Mouse (Mus musculus): ENCODE measurements around the gene Ralgapa1.
"Not testable (repeated sequence)": the region's sequence is repeated elsewhere in the genome, so short reads cannot be mapped to it uniquely, and the experiment has no call there.

The Ralgapa1 gene

GRCm38 (mm10) chr12:55801131-55801530, 19.8 kb downstream of the Ralgapa1 start:
- DNase-seq (ENCODE audit: extremely low read depth, low read depth, low spot score) = no peak

- DNase-seq (ENCODE audit: extremely low read depth, low read depth, low spot score) = no peak
These were observed 20.8 kb downstream of the Ralgapa1 start for GRCm38 (mm10) chr12:55800144-55800543.

- no peak for DNase-seq (ENCODE audit: extremely low read depth, low read depth, low spot score)
These were observed 22.2 kb downstream of the Ralgapa1 start for GRCm38 (mm10) chr12:55798745-55799144.

- DNase-seq (ENCODE audit: extremely low read depth, low read depth, low spot score) = no peak
These were observed 23.9 kb downstream of the Ralgapa1 start for GRCm38 (mm10) chr12:55797103-55797502.

- not testable (repeated sequence) for DNase-seq (ENCODE audit: extremely low read depth, low read depth, low spot score)
These were observed 26.5 kb downstream of the Ralgapa1 start for GRCm38 (mm10) chr12:55794485-55794884.

- no peak for DNase-seq (ENCODE audit: extremely low read depth, low read depth, low spot score)
These were observed 35.7 kb downstream of the Ralgapa1 start for GRCm38 (mm10) chr12:55785252-55785651.

- no peak for DNase-seq (ENCODE audit: extremely low read depth, low read depth, low spot score)
These were observed 38.3 kb downstream of the Ralgapa1 start for GRCm38 (mm10) chr12:55782662-55783061.

GRCm38 (mm10) chr12:55778301-55778700, 42.7 kb downstream of the Ralgapa1 start:
- DNase-seq (ENCODE audit: extremely low read depth, low read depth, low spot score) = no peak

GRCm38 (mm10) chr12:55777356-55777755, 43.6 kb downstream of the Ralgapa1 start:
- no peak for DNase-seq (ENCODE audit: extremely low read depth, low read depth, low spot score)

- no peak for DNase-seq (ENCODE audit: extremely low read depth, low read depth, low spot score)
These were observed 46.7 kb downstream of the Ralgapa1 start for GRCm38 (mm10) chr12:55774316-55774715.

- DNase-seq (ENCODE audit: extremely low read depth, low read depth, low spot score) = no peak
These were observed 100.6 kb downstream of the Ralgapa1 start for GRCm38 (mm10) chr12:55720319-55720718.

GRCm38 (mm10) chr12:55705881-55706280, 115.1 kb downstream of the Ralgapa1 start:
- DNase-seq (ENCODE audit: extremely low read depth, low read depth, low spot score) = no peak

GRCm38 (mm10) chr12:55666699-55667098, 154.3 kb downstream of the Ralgapa1 start:
- DNase-seq (ENCODE audit: extremely low read depth, low read depth, low spot score) = no peak

GRCm38 (mm10) chr12:55663194-55663593, 157.8 kb downstream of the Ralgapa1 start:
- DNase-seq (ENCODE audit: extremely low read depth, low read depth, low spot score) = not testable (repeated sequence)

- DNase-seq (ENCODE audit: extremely low read depth, low read depth, low spot score) = no peak
These were observed 172.9 kb downstream of the Ralgapa1 start for GRCm38 (mm10) chr12:55648011-55648525.

- DNase-seq (ENCODE audit: extremely low read depth, low read depth, low spot score) = no peak
These were observed 194.3 kb downstream of the Ralgapa1 start for GRCm38 (mm10) chr12:55626711-55627110.

- DNase-seq (ENCODE audit: extremely low read depth, low read depth, low spot score) = no peak
These were observed 197.7 kb downstream of the Ralgapa1 start for GRCm38 (mm10) chr12:55623254-55623653.

- no peak for DNase-seq (ENCODE audit: extremely low read depth, low read depth, low spot score)
These were observed 198.2 kb downstream of the Ralgapa1 start for GRCm38 (mm10) chr12:55622615-55623245.

GRCm38 (mm10) chr12:55620321-55620720, 200.6 kb downstream of the Ralgapa1 start:
- DNase-seq (ENCODE audit: extremely low read depth, low read depth, low spot score) = no peak

GRCm38 (mm10) chr12:55610812-55611211, 210.2 kb downstream of the Ralgapa1 start:
- no peak for DNase-seq (ENCODE audit: extremely low read depth, low read depth, low spot score)

GRCm38 (mm10) chr12:55607902-55608301, 213.1 kb downstream of the Ralgapa1 start:
- DNase-seq (ENCODE audit: extremely low read depth, low read depth, low spot score) = no peak

GRCm38 (mm10) chr12:55604411-55604810, 216.6 kb downstream of the Ralgapa1 start:
- no peak for DNase-seq (ENCODE audit: extremely low read depth, low read depth, low spot score)

- no peak for DNase-seq (ENCODE audit: extremely low read depth, low read depth, low spot score)
These were observed 220.4 kb downstream of the Ralgapa1 start for GRCm38 (mm10) chr12:55600503-55600994.
